Mouse (Mus musculus) myocyte (in vitro differentiated cells): ENCODE results near the gene Fam160b1. TPM values are rescaled to one million over a fixed set of nuclear protein-coding genes. Genes with fewer than 3 reads are reported as not detected.

Experiments used
- H3K27me3 ChIP-seq: one replicate; pipeline ENCODE4 v1.6.1; 2011; ENCODE audit not compliant: control insufficient read depth, insufficient read depth, insufficient read length
- H3K36me3 ChIP-seq: one replicate; pipeline ENCODE4 v1.6.1; 2011; ENCODE audit not compliant: control insufficient read depth, insufficient read depth
- H3K4me2 ChIP-seq: one replicate; pipeline ENCODE4 v1.6.1; 2011; ENCODE audit warnings: low read depth, control low read depth
- H3K4me3 ChIP-seq: one replicate; pipeline ENCODE4 v1.5.1; 2011; ENCODE audit warnings: mild to moderate bottlenecking, control low read depth, moderate library complexity
- H3K79me2 ChIP-seq: one replicate; pipeline ENCODE4 v1.6.1; 2011; ENCODE audit not compliant: control insufficient read depth, insufficient read depth
- H3ac ChIP-seq: one replicate; pipeline ENCODE4 v1.6.1; 2011; ENCODE audit not compliant: control insufficient read depth, insufficient read length
- CEBPB ChIP-seq: IDR thresholded peaks from 2 replicates; pipeline ENCODE4 v1.6.1; 2011; ENCODE audit warnings: mild to moderate bottlenecking, moderate library complexity; ENCODE audit not compliant: poor library complexity, insufficient read depth, severe bottlenecking
- E2F4 ChIP-seq: IDR thresholded peaks from one replicate; pipeline ENCODE4 v1.6.1; 2011; ENCODE audit warnings: mild to moderate bottlenecking, control low read depth, moderate library complexity; ENCODE audit not compliant: insufficient read depth
- MAX ChIP-seq: IDR thresholded peaks from one replicate; pipeline ENCODE4 v1.6.1; 2011; ENCODE audit warnings: low read depth, mild to moderate bottlenecking, control low read depth
- MYOD1 ChIP-seq, 3 experiments: IDR thresholded peaks; one replicate each; pipeline ENCODE4 v1.6.1; 2011; ENCODE audit warnings: control low read depth in 2 of 3, low read depth in 2 of 3, mild to moderate bottlenecking in 2 of 3, moderate library complexity in 1 of 3; ENCODE audit not compliant: insufficient read length in 2 of 3, control insufficient read depth in 1 of 3
- MYOG ChIP-seq, 3 experiments: IDR thresholded peaks; one replicate each; pipeline ENCODE4 v1.6.1; 2011; ENCODE audit warnings: control low read depth in 2 of 3, low read depth in 2 of 3, mild to moderate bottlenecking in 2 of 3; ENCODE audit not compliant: insufficient read length in 2 of 3, control insufficient read depth in 1 of 3, insufficient read depth in 1 of 3
- POLR2A ChIP-seq: IDR thresholded peaks from one replicate; pipeline ENCODE4 v1.6.1; 2011; ENCODE audit warnings: low read depth, mild to moderate bottlenecking, control low read depth, moderate library complexity; ENCODE audit not compliant: insufficient read length
- POLR2AphosphoS2 ChIP-seq: IDR thresholded peaks from one replicate; pipeline ENCODE4 v1.6.1; 2011; ENCODE audit warnings: low read depth, control low read depth; ENCODE audit not compliant: insufficient read length
- REST ChIP-seq: IDR thresholded peaks from one replicate; pipeline ENCODE4 v1.6.1; 2011; ENCODE audit warnings: mild to moderate bottlenecking, control low read depth, moderate library complexity; ENCODE audit not compliant: insufficient read depth, insufficient read length
- SRF ChIP-seq: IDR thresholded peaks from one replicate; pipeline ENCODE4 v1.6.1; 2011; ENCODE audit warnings: low read depth; ENCODE audit not compliant: control insufficient read depth, insufficient read length
- TCF12 ChIP-seq: IDR thresholded peaks from one replicate; pipeline ENCODE4 v1.6.1; 2011; ENCODE audit warnings: mild to moderate bottlenecking, control low read depth; ENCODE audit not compliant: poor library complexity, insufficient read depth, severe bottlenecking
- TCF3 ChIP-seq: IDR thresholded peaks from one replicate; pipeline ENCODE4 v1.6.1; 2011; ENCODE audit warnings: low read depth, control low read depth; ENCODE audit not compliant: insufficient read length
- USF1 ChIP-seq: IDR thresholded peaks from one replicate; pipeline ENCODE4 v1.6.1; 2011; ENCODE audit warnings: low read depth, mild to moderate bottlenecking, control low read depth, moderate library complexity
- polyA plus RNA-seq: library from polyadenylated mRNA; unstranded; fragments of >200 nt; fragmentation: generic; extraction: Trizol; gene quantifications from one replicate; pipeline ENCODE4 v1.2.1, GENCODE M21; 2012; ENCODE audit warnings: missing spikeins

Fam160b1 gene
- polyA plus RNA-seq, 1 experiment = 7.1 TPM

- H3K27me3 ChIP-seq = no peaks in the 10 kb centered on the region
- peaks cover 82% of the 10 kb centered on the region for H3K79me2 ChIP-seq
- no peak overlapping the region for H3ac ChIP-seq
- no peak overlapping the region for H3K4me2 ChIP-seq
- no peak for TF ChIP-seq USF1
- no peak for TF ChIP-seq MAX
- no peak for TF ChIP-seq MYOD1 (IDR thresholded peaks at IDR 0.05; ENCODE audit: control insufficient read depth in 1 of 3, insufficient read length in 2 of 3, low read depth in 2 of 3)
- no peak for TF ChIP-seq E2F4
- no peak for TF ChIP-seq SRF
- TF ChIP-seq CEBPB = no peak
- TF ChIP-seq MYOG (IDR thresholded peaks at IDR 0.05; ENCODE audit: control insufficient read depth in 1 of 3, insufficient read depth in 1 of 3, insufficient read length in 2 of 3, low read depth in 2 of 3) = no peak
- no peak for TF ChIP-seq REST
- no peak for TF ChIP-seq POLR2AphosphoS2
- no peak for TF ChIP-seq POLR2A
- TF ChIP-seq TCF3 = no peak
- TF ChIP-seq TCF12 = no peak
- no peak overlapping the region for H3K4me3 ChIP-seq
- H3K36me3 ChIP-seq = no peaks in the 10 kb centered on the region
These were observed 6.1 kb downstream of the Fam160b1 start for GRCm38 (mm10) chr19:57366626-57367025.

- Histone ChIP-seq H3ac (no peak overlapping the region), H3K79me2 (peaks cover 77% of the 10 kb centered on the region), H3K4me2 (peak overlapping the region; percentile 8), H3K27me3 (no peaks in the 10 kb centered on the region), H3K36me3 (peaks cover 5% of the 10 kb centered on the region), H3K4me3 (no peak overlapping the region)
- TF ChIP-seq POLR2A = no peak
- no peak for TF ChIP-seq USF1
- no peak for TF ChIP-seq MAX
- TF ChIP-seq POLR2AphosphoS2 = no peak
- no peak for TF ChIP-seq SRF
- TF ChIP-seq TCF3 = no peak
- TF ChIP-seq TCF12 = no peak
- no peak for TF ChIP-seq E2F4
- peak in 2 of 3 experiments; percentile 34 to 69 for TF ChIP-seq MYOD1 (IDR thresholded peaks at IDR 0.05; ENCODE audit: control insufficient read depth in 1 of 3, insufficient read length in 2 of 3, low read depth in 2 of 3)
- no peak for TF ChIP-seq REST
- peak in 1 of 3 experiments; percentile 64 for TF ChIP-seq MYOG (IDR thresholded peaks at IDR 0.05; ENCODE audit: control insufficient read depth in 1 of 3, insufficient read depth in 1 of 3, insufficient read length in 2 of 3, low read depth in 2 of 3)
- peak; percentile 52; the same call in 1 of the 2 replicates for TF ChIP-seq CEBPB
These were observed 6.7 kb downstream of the Fam160b1 start for GRCm38 (mm10) chr19:57367201-57367600.

DNA sequence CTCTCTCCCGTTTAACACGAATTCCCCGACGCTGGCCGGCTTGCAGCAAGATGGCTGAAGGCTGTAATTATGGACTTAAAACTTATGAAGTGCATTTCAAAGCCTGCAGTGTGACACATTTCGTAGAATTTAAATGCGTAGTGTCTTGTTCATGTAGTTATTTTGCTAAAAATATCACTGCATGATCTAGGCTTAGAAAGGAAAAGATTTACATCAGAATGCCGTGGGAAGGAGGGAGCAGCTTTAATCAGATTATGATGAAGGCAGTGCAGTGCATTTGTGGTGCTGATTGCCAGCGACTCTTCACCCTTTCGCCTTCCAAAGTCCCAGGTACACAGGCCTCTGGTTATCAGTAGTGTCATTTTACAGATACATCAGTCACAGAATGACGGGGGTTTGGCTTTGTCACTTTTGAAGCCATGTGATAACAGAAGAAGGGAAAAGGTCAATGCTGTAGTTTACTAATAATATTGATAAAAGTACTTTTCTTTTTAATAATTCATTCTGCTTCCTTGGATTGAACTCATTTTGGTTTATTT, 7.4 kb downstream of the Fam160b1 start:
- peak overlapping the region; percentile 8 for H3K4me2 ChIP-seq
- no peak overlapping the region for H3K4me3 ChIP-seq
- no peak overlapping the region for H3ac ChIP-seq
- peaks cover 12% of the 10 kb centered on the region for H3K36me3 ChIP-seq
- H3K79me2 ChIP-seq = peaks cover 69% of the 10 kb centered on the region
- no peaks in the 10 kb centered on the region for H3K27me3 ChIP-seq
- TF ChIP-seq E2F4 (no peak), POLR2A (no peak), TCF12 (no peak), SRF (no peak), REST (no peak), CEBPB (no peak), TCF3 (no peak), MYOG (IDR thresholded peaks at IDR 0.05; ENCODE audit: control insufficient read depth in 1 of 3, insufficient read depth in 1 of 3, insufficient read length in 2 of 3, low read depth in 2 of 3) (no peak), POLR2AphosphoS2 (no peak), USF1 (no peak), MAX (no peak), MYOD1 (IDR thresholded peaks at IDR 0.05; ENCODE audit: control insufficient read depth in 1 of 3, insufficient read length in 2 of 3, low read depth in 2 of 3) (no peak)

DNA sequence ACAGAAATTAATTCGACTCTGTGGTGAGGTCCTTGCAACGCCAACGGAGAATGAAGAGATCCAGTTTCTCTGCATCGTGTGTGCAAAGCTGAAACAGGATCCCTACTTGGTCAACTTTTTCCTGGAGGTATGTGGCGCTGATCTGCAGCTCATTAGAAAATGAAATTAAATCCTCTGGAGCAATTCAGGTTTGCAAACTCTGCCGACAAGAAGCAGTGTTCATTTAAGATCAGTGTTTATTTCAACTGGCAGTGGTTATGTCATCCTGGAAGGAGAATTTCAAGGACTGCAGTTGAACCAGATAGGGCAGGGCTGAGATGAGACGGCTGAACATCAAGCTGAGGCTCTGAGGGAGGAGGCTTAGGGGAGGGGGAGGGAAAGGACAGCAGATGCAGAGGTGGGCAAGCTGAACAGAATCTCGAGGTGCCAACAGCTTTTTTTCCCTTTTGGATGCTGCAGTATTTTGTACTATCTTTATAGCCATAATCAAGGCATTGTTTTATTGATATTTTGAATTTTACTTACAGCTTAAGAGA, 12.9 kb downstream of the Fam160b1 start:
- Histone ChIP-seq H3K4me3 (no peak overlapping the region), H3K36me3 (peaks cover 24% of the 10 kb centered on the region), H3ac (no peak overlapping the region), H3K4me2 (no peak overlapping the region), H3K79me2 (peaks cover 15% of the 10 kb centered on the region), H3K27me3 (no peaks in the 10 kb centered on the region)
- TF ChIP-seq POLR2AphosphoS2 (no peak), MYOD1 (IDR thresholded peaks at IDR 0.05; ENCODE audit: control insufficient read depth in 1 of 3, insufficient read length in 2 of 3, low read depth in 2 of 3) (no peak), E2F4 (no peak), MYOG (IDR thresholded peaks at IDR 0.05; ENCODE audit: control insufficient read depth in 1 of 3, insufficient read depth in 1 of 3, insufficient read length in 2 of 3, low read depth in 2 of 3) (no peak), REST (no peak), TCF12 (no peak), MAX (no peak), TCF3 (no peak), POLR2A (no peak), SRF (no peak), USF1 (no peak), CEBPB (no peak)
